Mouse (Mus musculus) embryo, embryonic 10 days (tissue): ENCODE measurements around the gene Mtor.

Source experiments
- DNase-seq: peaks from one replicate; pipeline ENCODE4 v3.0.0-alpha.2; 2015; ENCODE audit warnings: low spot score

Mtor gene

GRCm38 (mm10) chr4:148596731-148597130, 148.3 kb downstream of the Mtor start:
- no peak for DNase-seq

GRCm38 (mm10) chr4:148598826-148599225, 150.4 kb downstream of the Mtor start:
- DNase-seq: no peak

- no peak for DNase-seq
Measured at GRCm38 (mm10) chr4:148600316-148600715, 151.9 kb downstream of the Mtor start.

DNA sequence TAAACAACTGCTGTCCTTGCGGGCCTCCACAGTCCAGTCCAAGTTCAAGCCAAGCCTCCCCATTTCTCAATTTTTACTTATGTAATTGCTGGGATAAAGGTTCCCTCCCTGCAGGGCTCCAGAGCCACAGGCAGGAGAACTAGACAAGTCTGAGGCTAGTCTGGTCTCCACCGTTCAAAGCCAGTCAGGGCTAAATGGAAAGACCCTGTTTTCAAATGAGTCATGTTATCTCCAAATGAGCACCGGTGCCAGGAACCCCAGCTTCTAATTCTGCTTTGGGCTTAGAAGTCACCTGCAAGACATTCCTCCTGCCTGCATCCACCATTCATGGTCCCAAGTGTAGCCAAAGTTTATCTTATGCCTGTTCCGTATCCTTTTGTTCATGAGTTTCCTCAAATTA, 153.5 kb downstream of the Mtor start:
- DNase-seq: no peak

- DNase-seq: no peak
Measured at GRCm38 (mm10) chr4:148602357-148603120, 154.1 kb downstream of the Mtor start, which contains the start of gene Masp2. Gene Masp2 (plus strand): TSS chr4:148602554.

GRCm38 (mm10) chr4:148603376-148604139, 155.1 kb downstream of the Mtor start:
- no peak for DNase-seq

DNA sequence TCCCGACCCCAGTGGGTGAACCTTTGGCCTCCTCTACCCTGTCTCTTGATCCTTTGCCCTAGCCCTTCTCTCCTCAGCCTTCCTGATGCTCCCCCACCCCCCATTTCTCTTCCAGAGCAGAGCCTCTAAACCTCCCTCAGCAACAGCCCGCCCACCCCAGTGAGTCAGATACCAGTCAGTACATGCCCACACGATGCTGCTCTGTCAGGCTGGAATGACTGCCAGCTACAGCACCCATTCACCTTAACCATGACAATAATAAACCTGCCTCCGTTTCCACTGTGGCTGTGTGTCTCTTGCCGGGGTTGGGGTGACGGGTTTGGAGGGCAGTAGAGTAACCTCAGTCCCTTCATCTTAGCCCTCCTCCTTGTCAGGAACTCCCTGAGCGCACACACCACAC, 155.7 kb downstream of the Mtor start:
- no peak for DNase-seq

DNA sequence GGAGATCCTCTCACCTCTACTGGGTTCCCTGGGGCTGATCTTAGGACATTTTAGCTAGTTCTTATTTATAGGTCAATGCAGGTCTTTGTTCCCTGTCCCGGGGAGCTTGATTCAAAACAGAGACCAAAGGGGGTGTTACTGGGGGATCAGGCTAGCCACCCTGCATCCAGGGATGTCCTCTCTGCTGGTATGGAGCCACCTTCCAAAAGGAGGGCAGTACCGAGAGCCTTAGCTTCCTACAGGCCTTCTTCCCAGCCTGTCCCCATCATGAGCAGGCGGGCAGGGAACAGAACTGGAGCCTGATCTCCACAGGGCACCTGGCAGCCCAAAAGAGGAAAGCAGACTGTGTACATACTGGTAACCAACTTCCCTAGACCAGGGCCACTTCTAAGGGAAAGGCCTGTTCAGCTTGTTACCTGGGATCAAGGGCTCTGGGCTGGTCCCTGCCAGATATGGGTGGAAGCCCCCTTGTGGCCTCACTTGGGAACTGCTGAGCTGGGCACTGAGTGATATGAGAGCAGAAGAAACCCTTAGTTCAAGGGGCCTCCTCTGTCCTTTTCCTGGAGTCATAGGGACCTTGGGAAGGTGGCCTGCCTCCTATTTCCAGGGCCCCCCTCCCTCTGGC, 156.2 kb downstream of the Mtor start:
- DNase-seq: peak; percentile 79
